25 mouse cellular contexts compared by ENCODE assay signal in genomic region chr17:49610296-49610695, GRCm38 (mm10). TPM values are rescaled to one million over a fixed set of nuclear protein-coding genes. Genes with fewer than 3 reads are reported as not detected.
DNase-seq lines count a peak whose midpoint lies in the region; ATAC-seq lines count a peak whose summit lies in the region.
"Had no signal": no experiment of that assay in that cellular context is flagged by ENCODE, and none has a peak within 500 bp of the region (broad histone marks: within the 10 kb centered on the region; RNA-seq: fewer than 3 reads in every experiment).

No protein-coding gene starts in this region.

- H3K4me2 ChIP-seq in embryonic facial prominence, embryonic 13.5 days: 0 out of 2 replicates have a peak overlapping the region, but pooled peaks have one; percentile 28
- H3K4me2 ChIP-seq in midbrain, embryonic 14.5 days (ENCODE audit: low read length): no peak overlapping the region
- no peak overlapping the region for H3K4me2 ChIP-seq in midbrain, embryonic 15.5 days
- no peak overlapping the region for H3K4me2 ChIP-seq in embryonic facial prominence, embryonic 14.5 days (ENCODE audit: low read depth, low read length)
- H3K4me2 ChIP-seq: embryonic facial prominence, embryonic 12.5 days; hindbrain, embryonic 13.5 days; intestine, embryonic 15.5 days had no signal

- no peaks in the 10 kb centered on the region for H3K9me3 ChIP-seq in embryonic facial prominence, embryonic 13.5 days
- H3K9me3 ChIP-seq in embryonic facial prominence, embryonic 10.5 days: no peaks in the 10 kb centered on the region
- no peaks in the 10 kb centered on the region for H3K9me3 ChIP-seq in midbrain, embryonic 14.5 days (ENCODE audit: control insufficient read depth, low read length)
- no peaks in the 10 kb centered on the region for H3K9me3 ChIP-seq in midbrain, embryonic 15.5 days
- no peaks in the 10 kb centered on the region for H3K9me3 ChIP-seq in embryonic facial prominence, embryonic 14.5 days (ENCODE audit: control insufficient read depth, low read length)
- H3K9me3 ChIP-seq: embryonic facial prominence, embryonic 12.5 days; forebrain, embryonic 10.5 days; heart, embryonic 10.5 days; hindbrain, embryonic 13.5 days; intestine, embryonic 15.5 days had no signal

- H3K27me3 ChIP-seq in embryonic facial prominence, embryonic 13.5 days: no peaks in the 10 kb centered on the region
- no peaks in the 10 kb centered on the region for H3K27me3 ChIP-seq in embryonic facial prominence, embryonic 10.5 days (replicated peaks; ENCODE audit: low read depth, poor library complexity, severe bottlenecking)
- no peaks in the 10 kb centered on the region for H3K27me3 ChIP-seq in midbrain, embryonic 14.5 days (ENCODE audit: control insufficient read depth, insufficient read depth, low read length)
- no peaks in the 10 kb centered on the region for H3K27me3 ChIP-seq in midbrain, embryonic 15.5 days (replicated peaks)
- H3K27me3 ChIP-seq in embryonic facial prominence, embryonic 14.5 days (replicated peaks; ENCODE audit: control insufficient read depth, insufficient read depth, low read length): no peaks in the 10 kb centered on the region
- H3K27me3 ChIP-seq: embryonic facial prominence, embryonic 12.5 days; intestine, embryonic 15.5 days had no signal

- peak overlapping the region; percentile 77 for H3K27ac ChIP-seq in embryonic facial prominence, embryonic 13.5 days
- H3K27ac ChIP-seq in embryonic facial prominence, embryonic 10.5 days (replicated peaks): no peak overlapping the region
- no peak overlapping the region for H3K27ac ChIP-seq in midbrain, embryonic 14.5 days (replicated peaks; ENCODE audit: low read depth, low read length)
- H3K27ac ChIP-seq in midbrain, embryonic 15.5 days: no peak overlapping the region
- peak overlapping the region; percentile 41; the same call in 1 of the 2 replicates for H3K27ac ChIP-seq in embryonic facial prominence, embryonic 14.5 days (replicated peaks; ENCODE audit: low read depth, low read length)
- H3K27ac ChIP-seq: embryonic facial prominence, embryonic 12.5 days; forebrain, embryonic 10.5 days; heart, embryonic 10.5 days; hindbrain, embryonic 13.5 days; intestine, embryonic 15.5 days had no signal

- no peak overlapping the region for H3K4me3 ChIP-seq in embryonic facial prominence, embryonic 13.5 days
- H3K4me3 ChIP-seq in embryonic facial prominence, embryonic 10.5 days: no peak overlapping the region
- H3K4me3 ChIP-seq in midbrain, embryonic 14.5 days (replicated peaks; ENCODE audit: low read depth, low read length): no peak overlapping the region
- H3K4me3 ChIP-seq in midbrain, embryonic 15.5 days: no peak overlapping the region
- no peak overlapping the region for H3K4me3 ChIP-seq in embryonic facial prominence, embryonic 14.5 days (ENCODE audit: low read depth, low read length)
- H3K4me3 ChIP-seq: embryonic facial prominence, embryonic 12.5 days; erythroblast, embryonic 14.5 days; forebrain, embryonic 10.5 days; heart, embryonic 10.5 days; hindbrain, embryonic 13.5 days; intestine, embryonic 15.5 days had no signal

- ATAC-seq in embryonic facial prominence, embryonic 13.5 days (ENCODE audit: insufficient number of reproducible peaks, insufficient read depth, low FRiP score, low TSS enrichment, low read depth): no peak
- ATAC-seq in midbrain, embryonic 14.5 days (ENCODE audit: low FRiP score, low TSS enrichment): no peak
- ATAC-seq in midbrain, embryonic 15.5 days (replicated peaks): no peak
- no peak for ATAC-seq in embryonic facial prominence, embryonic 14.5 days (ENCODE audit: low read depth)
- ATAC-seq: forebrain, embryonic 14.5 days; intestine, embryonic 15.5 days had no signal

- no peaks in the 10 kb centered on the region for H3K36me3 ChIP-seq in embryonic facial prominence, embryonic 13.5 days
- no peaks in the 10 kb centered on the region for H3K36me3 ChIP-seq in embryonic facial prominence, embryonic 10.5 days (replicated peaks)
- no peaks in the 10 kb centered on the region for H3K36me3 ChIP-seq in midbrain, embryonic 14.5 days (ENCODE audit: control insufficient read depth, insufficient read depth, low read length)
- H3K36me3 ChIP-seq in midbrain, embryonic 15.5 days (replicated peaks): no peaks in the 10 kb centered on the region
- no peaks in the 10 kb centered on the region for H3K36me3 ChIP-seq in embryonic facial prominence, embryonic 14.5 days (ENCODE audit: control insufficient read depth, insufficient read depth, low read length)
- H3K36me3 ChIP-seq: embryonic facial prominence, embryonic 12.5 days; forebrain, embryonic 10.5 days; heart, embryonic 10.5 days; hindbrain, embryonic 13.5 days; intestine, embryonic 15.5 days had no signal

- peaks cover 20% of the 10 kb centered on the region for H3K4me1 ChIP-seq in embryonic facial prominence, embryonic 13.5 days
- peaks cover 13% of the 10 kb centered on the region for H3K4me1 ChIP-seq in embryonic facial prominence, embryonic 10.5 days
- H3K4me1 ChIP-seq in midbrain, embryonic 14.5 days (ENCODE audit: control insufficient read depth, insufficient read depth, low read length): peaks cover under 1% of the 10 kb centered on the region; the same call in 1 of the 2 replicates
- H3K4me1 ChIP-seq in midbrain, embryonic 15.5 days: peaks cover 10% of the 10 kb centered on the region
- H3K4me1 ChIP-seq in embryonic facial prominence, embryonic 14.5 days (ENCODE audit: control insufficient read depth, insufficient read depth, low read length): peaks cover 8% of the 10 kb centered on the region
- H3K4me1 ChIP-seq: heart, embryonic 10.5 days had no signal

- WGBS in embryonic facial prominence, embryonic 13.5 days: 32% methylated on average over 8 of the region's 8 CpGs
- WGBS in embryonic facial prominence, embryonic 10.5 days: 57% methylated on average over 8 of the region's 8 CpGs
- 65% methylated on average over 8 of the region's 8 CpGs for WGBS in midbrain, embryonic 14.5 days
- 61% methylated on average over 8 of the region's 8 CpGs for WGBS in midbrain, embryonic 15.5 days
- WGBS in embryonic facial prominence, embryonic 14.5 days: 31% methylated on average over 8 of the region's 8 CpGs

- DNase-seq in cerebellum, adult 9-11 months: peak; percentile 29
- DNase-seq in cerebellum, adult 11 months: no peak
- no peak for DNase-seq in embryonic facial prominence, embryonic 10.5 days (ENCODE audit: low spot score)
- DNase-seq in midbrain, embryonic 14.5 days: peak; percentile 15
- DNase-seq in embryonic facial prominence, embryonic 14.5 days (ENCODE audit: low spot score): peak; percentile 27
- no peak for DNase-seq in gastrocnemius, adult 8-10 months (ENCODE audit: low spot score in 2 of 2)
- DNase-seq: adrenal gland, adult 2 months; adrenal gland, postnatal 25 days; embryo, embryonic 11 days; gastrocnemius, postnatal 10 days; heart, adult 18-20 months; heart, postnatal 10 days; heart, postnatal 4 days; kidney, adult 18-20 months had no signal

- H3K9ac ChIP-seq in embryonic facial prominence, embryonic 13.5 days: no peak overlapping the region
- no peak overlapping the region for H3K9ac ChIP-seq in midbrain, embryonic 14.5 days (replicated peaks; ENCODE audit: low read length)
- no peak overlapping the region for H3K9ac ChIP-seq in midbrain, embryonic 15.5 days
- no peak overlapping the region for H3K9ac ChIP-seq in embryonic facial prominence, embryonic 14.5 days (ENCODE audit: low read depth, low read length)
- H3K9ac ChIP-seq: embryonic facial prominence, embryonic 12.5 days; hindbrain, embryonic 13.5 days; intestine, embryonic 15.5 days had no signal

RNA-seq across cellular contexts. Expression of gene Kif6, which starts 4.6 kb away (rescaled TPM):
- 3.2 and 3.3 TPM in 2 replicates for polyA plus RNA-seq in embryonic facial prominence, embryonic 13.5 days (2015; fragmentation: Nextera tagmentation; extraction: Ambion mirVana)
- polyA plus RNA-seq in embryonic facial prominence, embryonic 10.5 days (2016; fragmentation: Nextera tagmentation; extraction: Ambion mirVana): 2.7 and 3.5 TPM in 2 replicates
- 2.3 and 2.4 TPM in 2 replicates for polyA plus RNA-seq in midbrain, embryonic 14.5 days (2014; fragmentation: Nextera tagmentation; extraction: Ambion mirVana)
- polyA plus RNA-seq in midbrain, embryonic 15.5 days (2015; fragmentation: Nextera tagmentation; extraction: Ambion mirVana): 2.3 and 2.8 TPM in 2 replicates
- polyA plus RNA-seq in embryonic facial prominence, embryonic 14.5 days (2014; fragmentation: Nextera tagmentation; extraction: Ambion mirVana): 2.1 and 2.3 TPM in 2 replicates
- total RNA-seq in gastrocnemius, adult 8-10 months (2022): under 1 TPM in 1 of 4 experiments, not detected in 3; 0.11 TPM
- total RNA-seq: CH12.LX; common myeloid progenitor, adult 5-6 weeks; gastrocnemius, postnatal 10 days had no signal
- polyA plus RNA-seq: erythroblast, embryonic 14.5 days had no signal

RNA-seq across cellular contexts. Expression of gene Daam2, which starts 46.2 kb away (rescaled TPM):
- 17.3 and 22.2 TPM in 2 replicates for polyA plus RNA-seq in embryonic facial prominence, embryonic 13.5 days (2015; fragmentation: Nextera tagmentation; extraction: Ambion mirVana)
- 4.8 and 6.1 TPM in 2 replicates for polyA plus RNA-seq in embryonic facial prominence, embryonic 10.5 days (2016; fragmentation: Nextera tagmentation; extraction: Ambion mirVana)
- 1.8 and 2.1 TPM in 2 replicates for polyA plus RNA-seq in midbrain, embryonic 14.5 days (2014; fragmentation: Nextera tagmentation; extraction: Ambion mirVana)
- 2.0 and 2.1 TPM in 2 replicates for polyA plus RNA-seq in midbrain, embryonic 15.5 days (2015; fragmentation: Nextera tagmentation; extraction: Ambion mirVana)
- polyA plus RNA-seq in embryonic facial prominence, embryonic 14.5 days (2014; fragmentation: Nextera tagmentation; extraction: Ambion mirVana): 8.0 and 8.6 TPM in 2 replicates
- 1 to 10 TPM; 2.2 to 3.8 (median 2.6) TPM for total RNA-seq in gastrocnemius, adult 8-10 months (2022)
- polyA plus RNA-seq: erythroblast, embryonic 14.5 days had no signal

Comparison
In these comparisons a context has a peak if more than half of its experiments do, and no peak if none do; other contexts are left out.
1. DNase-seq: peak in cerebellum, adult 9-11 months (single experiment), midbrain, embryonic 14.5 days (single experiment) and embryonic facial prominence, embryonic 14.5 days (single experiment); none in cerebellum, adult 11 months (single experiment), embryonic facial prominence, embryonic 10.5 days (single experiment) and gastrocnemius, adult 8-10 months (0 of 2).
2. H3K27ac ChIP-seq: peak in embryonic facial prominence, embryonic 13.5 days (single experiment) and embryonic facial prominence, embryonic 14.5 days (single experiment); none in embryonic facial prominence, embryonic 10.5 days (single experiment), midbrain, embryonic 14.5 days (single experiment) and midbrain, embryonic 15.5 days (single experiment).